Mouse (Mus musculus) neural tube, embryonic 15.5 days (tissue): ENCODE data around the gene Slc17a2. TPM values are rescaled to one million over a fixed set of nuclear protein-coding genes. Genes with fewer than 3 reads are reported as not detected.

Source experiments
- ATAC-seq: fragments of 200-750 bp; cut with Nextera tagmentation; 2 replicates; pipeline ENCODE4 v1.8.0; 2017; ENCODE audit warnings: mild to moderate bottlenecking, moderate TSS enrichment, moderate library complexity; ENCODE audit not compliant: low FRiP score
- H3K27ac ChIP-seq: fragments of 300-500 bp; sonication (generic); replicated peaks from 2 replicates; pipeline ENCODE4 v1.5.1; 2015; ENCODE audit warnings: mild to moderate bottlenecking, inconsistent platforms
- H3K27me3 ChIP-seq: fragments of 300-500 bp; sonication (generic); replicated peaks from 2 replicates; pipeline ENCODE4 v1.6.1; 2015; ENCODE audit warnings: inconsistent platforms
- H3K36me3 ChIP-seq: fragments of 300-500 bp; sonication (generic); 2 replicates; pipeline ENCODE4 v1.6.1; 2015; ENCODE audit warnings: inconsistent platforms
- H3K4me1 ChIP-seq: fragments of 300-500 bp; sonication (generic); 2 replicates; pipeline ENCODE4 v1.6.1; 2015; ENCODE audit warnings: inconsistent platforms
- H3K4me2 ChIP-seq: fragments of 300-500 bp; sonication (generic); 2 replicates; pipeline ENCODE4 v1.6.1; 2015; ENCODE audit warnings: inconsistent platforms, mild to moderate bottlenecking, moderate library complexity
- H3K4me3 ChIP-seq: fragments of 300-500 bp; sonication (generic); replicated peaks from 2 replicates; pipeline ENCODE4 v1.5.1; 2015; ENCODE audit warnings: mild to moderate bottlenecking, inconsistent platforms
- H3K9ac ChIP-seq: fragments of 300-500 bp; sonication (generic); replicated peaks from 2 replicates; pipeline ENCODE4 v1.6.1; 2015; ENCODE audit warnings: mild to moderate bottlenecking, inconsistent platforms
- H3K9me3 ChIP-seq: fragments of 300-500 bp; sonication (generic); replicated peaks from 2 replicates; pipeline ENCODE4 v1.6.1; 2016; ENCODE audit warnings: inconsistent platforms
- WGBS: fragments of 180-500 bp; shearing (Covaris S2); methylation state at CpG from one replicate; pipeline ENCODE4 v1.1.7; 2015; ENCODE audit warnings: mixed read lengths; 5-methylcytosine and 5-hydroxymethylcytosine counted together
- polyA plus RNA-seq: library from polyadenylated mRNA; unstranded; fragments of >200 nt; fragmentation: Nextera tagmentation; extraction: Ambion mirVana; gene quantifications from 2 replicates; pipeline ENCODE4 v1.2.1, GENCODE M21; 2015

The Slc17a2 gene
- polyA plus RNA-seq, 1 experiment from 2014 or later, result not detected

DNA sequence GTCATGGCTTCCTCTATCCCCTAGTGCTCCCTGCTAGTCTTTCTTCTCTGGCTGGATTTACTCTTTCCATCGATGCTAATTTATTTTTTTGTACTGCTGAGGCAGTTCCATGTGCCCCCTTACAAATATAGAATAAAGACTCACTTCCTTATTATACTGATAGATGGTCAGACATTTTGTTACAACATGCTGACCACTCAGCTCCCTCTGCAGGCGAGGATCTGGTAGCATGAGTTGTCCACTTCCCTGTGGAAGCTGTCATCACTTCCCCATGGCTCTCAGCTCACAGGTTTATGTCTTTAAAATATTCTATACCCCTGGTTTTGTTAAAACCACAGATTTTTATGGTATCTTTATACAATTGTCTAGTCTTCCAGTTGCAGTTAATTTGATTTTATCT is 9.4 kb downstream of the Slc17a2 start:
- no peak for ATAC-seq
- Histone ChIP-seq H3K27me3 (no peaks in the 10 kb centered on the region), H3K9me3 (no peaks in the 10 kb centered on the region), H3K4me1 (no peaks in the 10 kb centered on the region), H3K27ac (no peak overlapping the region), H3K36me3 (no peaks in the 10 kb centered on the region), H3K4me2 (no peak overlapping the region), H3K9ac (no peak overlapping the region), H3K4me3 (no peak overlapping the region)
- WGBS, result 80% methylated on average over 2 of the region's 2 CpGs

GRCm38 (mm10) chr13:23820179-23820940 is 13.6 kb downstream of the Slc17a2 start:
- Histone ChIP-seq H3K4me1 (no peaks in the 10 kb centered on the region), H3K9me3 (no peaks in the 10 kb centered on the region), H3K9ac (no peak overlapping the region), H3K4me2 (no peak overlapping the region), H3K4me3 (no peak overlapping the region), H3K27me3 (no peaks in the 10 kb centered on the region), H3K36me3 (no peaks in the 10 kb centered on the region), H3K27ac (no peak overlapping the region)
- no peak for ATAC-seq
- 75% methylated on average over 4 of the region's 4 CpGs for WGBS

- no peak overlapping the region for H3K9ac ChIP-seq
- H3K27me3 ChIP-seq, result no peaks in the 10 kb centered on the region
- H3K4me3 ChIP-seq, result no peak overlapping the region
- 88% methylated on average over 3 of the region's 3 CpGs for WGBS
- no peak overlapping the region for H3K27ac ChIP-seq
- no peaks in the 10 kb centered on the region for H3K36me3 ChIP-seq
- H3K4me2 ChIP-seq, result no peak overlapping the region
- H3K4me1 ChIP-seq, result no peaks in the 10 kb centered on the region
- no peak for ATAC-seq
- no peaks in the 10 kb centered on the region for H3K9me3 ChIP-seq
Measured at GRCm38 (mm10) chr13:23822213-23822612, 15.4 kb downstream of the Slc17a2 start.

- H3K4me1 ChIP-seq, result no peaks in the 10 kb centered on the region
- H3K4me2 ChIP-seq, result no peak overlapping the region
- ATAC-seq, result no peak
- 72% methylated on average over 3 of the region's 3 CpGs for WGBS
- H3K27ac ChIP-seq, result no peak overlapping the region
- no peaks in the 10 kb centered on the region for H3K9me3 ChIP-seq
- no peaks in the 10 kb centered on the region for H3K36me3 ChIP-seq
- H3K27me3 ChIP-seq, result no peaks in the 10 kb centered on the region
- no peak overlapping the region for H3K4me3 ChIP-seq
- no peak overlapping the region for H3K9ac ChIP-seq
Measured at GRCm38 (mm10) chr13:23826606-23827005, 19.8 kb downstream of the Slc17a2 start.

- no peak overlapping the region for H3K4me3 ChIP-seq
- no peak overlapping the region for H3K9ac ChIP-seq
- H3K9me3 ChIP-seq, result no peaks in the 10 kb centered on the region
- WGBS, result 8% methylated on average over 6 of the region's 6 CpGs
- peak; percentile 61; the same call in 1 of the 2 replicates for ATAC-seq
- no peaks in the 10 kb centered on the region for H3K27me3 ChIP-seq
- H3K4me2 ChIP-seq, result no peak overlapping the region; the same call in 1 of the 2 replicates
- no peaks in the 10 kb centered on the region for H3K4me1 ChIP-seq
- H3K36me3 ChIP-seq, result no peaks in the 10 kb centered on the region
- H3K27ac ChIP-seq, result no peak overlapping the region
Measured at GRCm38 (mm10) chr13:23833053-23833452, 26.3 kb downstream of the Slc17a2 start.

- H3K9ac ChIP-seq, result no peak overlapping the region
- H3K4me2 ChIP-seq, result no peak overlapping the region
- H3K27ac ChIP-seq, result no peak overlapping the region
- no peaks in the 10 kb centered on the region for H3K36me3 ChIP-seq
- WGBS, result 92% methylated on average over 5 of the region's 5 CpGs
- H3K9me3 ChIP-seq, result no peaks in the 10 kb centered on the region
- H3K4me1 ChIP-seq, result no peaks in the 10 kb centered on the region
- H3K4me3 ChIP-seq, result no peak overlapping the region
- ATAC-seq, result no peak
- no peaks in the 10 kb centered on the region for H3K27me3 ChIP-seq
Measured at GRCm38 (mm10) chr13:23834836-23835235, 28.0 kb downstream of the Slc17a2 start.

DNA sequence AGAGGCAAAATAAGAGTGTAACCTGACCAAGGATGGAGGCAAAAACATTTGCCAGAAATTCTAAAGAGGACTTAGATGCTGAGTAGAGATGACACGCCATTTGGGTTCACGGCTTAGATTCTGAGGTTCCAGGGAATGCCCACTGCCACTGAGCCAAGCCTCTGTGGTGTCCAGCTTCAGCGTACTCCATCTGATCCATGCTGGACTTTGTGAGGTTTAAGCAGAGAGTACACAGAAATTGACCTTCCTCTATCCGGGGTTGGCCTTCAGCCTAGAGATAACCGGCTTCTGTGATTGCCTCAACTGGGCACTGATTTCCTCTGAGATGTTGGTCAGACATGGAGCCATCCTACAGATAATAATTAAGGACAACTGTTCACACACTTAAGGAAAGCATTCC is 29.8 kb downstream of the Slc17a2 start:
- no peak overlapping the region for H3K9ac ChIP-seq
- WGBS, result 95% methylated on average over 5 of the region's 5 CpGs

GRCm38 (mm10) chr13:23839308-23839707 is 32.5 kb downstream of the Slc17a2 start, which contains the start of gene Slc17a3:
Gene Slc17a3 (plus strand): TSS chr13:23839434.
- no peaks in the 10 kb centered on the region for H3K4me1 ChIP-seq
- no peaks in the 10 kb centered on the region for H3K9me3 ChIP-seq
- 77% methylated on average over 2 of the region's 2 CpGs for WGBS
- H3K36me3 ChIP-seq, result no peaks in the 10 kb centered on the region
- no peak within 1 kb of the TSS for H3K27ac ChIP-seq
- H3K4me2 ChIP-seq, result no peak within 1 kb of the TSS
- no peaks in the 10 kb centered on the region for H3K27me3 ChIP-seq
- no peak within 1 kb of the TSS for H3K4me3 ChIP-seq
- no peak within 1 kb of the TSS for H3K9ac ChIP-seq
- ATAC-seq, result no peak

More for the DNA sequence above, 29.8 kb downstream of the Slc17a2 start:
- no peak for ATAC-seq
- Histone ChIP-seq H3K4me3 (no peak overlapping the region), H3K4me1 (no peaks in the 10 kb centered on the region), H3K27ac (no peak overlapping the region), H3K9me3 (no peaks in the 10 kb centered on the region), H3K4me2 (no peak overlapping the region), H3K27me3 (no peaks in the 10 kb centered on the region), H3K36me3 (no peaks in the 10 kb centered on the region)

DNA sequence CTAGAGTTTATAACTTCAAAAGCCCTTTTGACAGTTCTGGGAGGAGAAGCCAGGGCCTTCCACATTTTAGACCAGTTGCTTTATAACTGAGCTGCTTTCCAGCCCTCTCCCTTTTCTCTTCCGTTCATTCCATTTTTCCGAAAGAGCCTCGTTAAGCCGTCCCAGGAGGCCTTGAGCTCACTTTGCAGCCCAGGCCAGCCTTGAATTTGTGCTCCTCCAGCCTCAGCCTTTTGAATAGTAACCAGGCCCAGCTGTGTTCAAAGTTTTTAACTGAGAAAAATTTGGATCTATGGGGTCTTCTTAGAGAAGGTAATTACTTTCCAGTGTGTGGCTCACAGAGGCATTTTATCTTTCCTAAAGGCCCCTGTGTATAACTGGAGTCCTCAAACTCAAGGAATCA is 39.1 kb downstream of the Slc17a2 start:
- WGBS, result 78% methylated on average over 4 of the region's 4 CpGs

DNA sequence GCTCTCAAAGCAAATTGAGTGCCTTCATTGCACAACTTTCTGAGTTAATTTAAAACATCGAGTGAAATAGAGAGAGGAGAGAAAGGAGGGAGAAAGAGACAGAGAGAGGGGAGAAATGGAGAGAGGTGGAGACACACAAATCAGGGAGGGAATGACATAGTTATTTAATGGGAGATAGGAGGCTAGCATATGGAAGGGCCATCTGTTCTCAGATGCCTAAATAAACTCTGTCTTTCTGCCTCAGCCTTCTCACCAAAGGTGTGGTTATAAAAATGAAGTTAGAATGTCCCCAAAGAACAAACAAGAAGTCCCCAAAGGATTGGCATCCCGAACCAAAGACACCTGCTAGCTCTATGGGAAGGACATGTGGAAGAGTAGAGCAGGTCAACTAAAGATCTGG is 42.5 kb downstream of the Slc17a2 start:
- Histone ChIP-seq H3K4me3 (no peak overlapping the region), H3K9ac (no peak overlapping the region)

More for the DNA sequence above, 39.1 kb downstream of the Slc17a2 start:
- H3K9ac ChIP-seq, result no peak overlapping the region
- no peaks in the 10 kb centered on the region for H3K27me3 ChIP-seq
- no peaks in the 10 kb centered on the region for H3K36me3 ChIP-seq
- H3K4me2 ChIP-seq, result no peak overlapping the region
- H3K27ac ChIP-seq, result no peak overlapping the region
- no peaks in the 10 kb centered on the region for H3K9me3 ChIP-seq
- no peak for ATAC-seq
- no peak overlapping the region for H3K4me3 ChIP-seq
- H3K4me1 ChIP-seq, result no peaks in the 10 kb centered on the region

DNA sequence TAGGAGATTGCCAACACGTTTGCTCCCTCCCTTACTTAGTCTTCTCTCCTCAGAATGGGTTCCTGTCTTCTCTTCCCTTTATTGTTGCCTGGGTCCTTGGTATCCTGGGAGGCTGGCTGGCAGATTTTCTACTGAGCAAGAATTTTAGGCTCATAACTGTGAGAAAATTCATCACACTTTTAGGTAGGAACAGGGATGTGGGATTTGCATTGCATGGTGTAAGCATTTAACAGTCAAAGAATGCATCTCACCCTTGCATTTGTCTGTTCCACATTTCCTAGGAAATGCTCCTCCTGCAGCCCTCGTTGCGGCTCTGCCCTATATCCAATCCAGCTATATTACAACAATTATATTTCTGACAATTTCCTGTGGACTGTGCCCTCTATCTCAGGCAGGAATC is 49.6 kb downstream of the Slc17a2 start:
- Histone ChIP-seq H3K9me3 (no peaks in the 10 kb centered on the region), H3K36me3 (no peaks in the 10 kb centered on the region), H3K27me3 (no peaks in the 10 kb centered on the region), H3K4me2 (no peak overlapping the region), H3K9ac (no peak overlapping the region), H3K4me3 (no peak overlapping the region), H3K4me1 (no peaks in the 10 kb centered on the region), H3K27ac (no peak overlapping the region)
- no peak for ATAC-seq
- 67% methylated on average over 3 of the region's 3 CpGs for WGBS

More for the DNA sequence above, 42.5 kb downstream of the Slc17a2 start:
- Histone ChIP-seq H3K27ac (no peak overlapping the region), H3K4me2 (no peak overlapping the region), H3K4me1 (no peaks in the 10 kb centered on the region), H3K9me3 (no peaks in the 10 kb centered on the region), H3K36me3 (no peaks in the 10 kb centered on the region), H3K27me3 (no peaks in the 10 kb centered on the region)
- no peak for ATAC-seq
- 80% methylated on average over 2 of the region's 2 CpGs for WGBS

DNA sequence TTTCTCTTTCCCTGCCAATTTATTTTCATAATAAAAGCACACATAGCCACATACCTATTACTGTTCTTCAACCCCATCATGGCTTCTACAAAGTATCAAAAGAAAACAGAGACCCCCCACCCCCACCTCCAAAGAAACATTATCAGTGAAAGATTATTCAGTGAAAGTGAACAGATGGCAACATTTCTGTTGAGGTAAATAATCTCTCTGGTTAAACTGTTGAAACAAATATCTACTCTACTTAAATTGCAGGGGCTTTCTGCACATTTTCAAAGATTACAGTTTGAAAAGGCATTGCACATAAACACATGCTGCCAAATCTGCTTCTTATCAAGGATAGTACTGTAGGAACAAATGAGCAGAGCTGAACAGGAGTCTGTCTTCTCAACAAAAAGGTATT is 55.0 kb downstream of the Slc17a2 start:
- Histone ChIP-seq H3K4me3 (no peak overlapping the region), H3K9ac (no peak overlapping the region), H3K4me2 (no peak overlapping the region), H3K27ac (no peak overlapping the region), H3K27me3 (no peaks in the 10 kb centered on the region), H3K9me3 (no peaks in the 10 kb centered on the region), H3K36me3 (no peaks in the 10 kb centered on the region), H3K4me1 (no peaks in the 10 kb centered on the region)
- no peak for ATAC-seq
